Mouse (Mus musculus): Measurements from ENCODE around the gene Dmwd.

Dmwd gene

GRCm38 (mm10) chr7:19094826-19095750 lies 19.1 kb downstream of the Dmwd start:
- DNase-seq (ENCODE audit: low spot score): peak; percentile 72

- DNase-seq (ENCODE audit: low spot score): peak; percentile 88
Measured at GRCm38 (mm10) chr7:19095751-19096110, 19.7 kb downstream of the Dmwd start.

DNA sequence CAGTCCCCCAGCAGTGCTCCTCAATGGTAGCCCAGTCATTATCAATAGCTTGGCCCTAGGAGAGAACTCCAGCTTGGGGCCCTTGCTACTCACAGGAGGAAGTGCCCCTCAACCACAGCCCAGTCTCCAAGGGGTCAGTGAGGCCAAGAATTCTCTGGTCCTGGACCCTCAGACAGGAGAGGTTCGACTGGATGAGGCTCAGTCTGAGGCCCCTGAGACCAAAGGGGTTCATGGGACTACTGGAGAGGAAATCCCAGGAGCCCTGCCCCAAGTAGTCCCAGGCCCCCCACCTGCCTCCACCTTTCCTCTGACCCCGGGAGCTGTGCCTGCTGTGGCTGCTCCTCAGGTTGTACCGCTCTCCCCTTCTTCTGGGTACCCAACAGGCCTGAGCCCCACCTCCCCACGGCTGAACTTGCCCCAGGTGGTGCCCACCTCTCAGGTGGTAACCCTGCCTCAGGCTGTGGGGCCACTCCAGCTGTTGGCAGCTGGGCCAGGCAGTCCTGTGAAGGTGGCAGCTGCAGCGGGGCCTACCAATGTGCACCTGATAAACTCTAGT lies 20.5 kb downstream of the Dmwd start:
- no peak for DNase-seq (ENCODE audit: low spot score)

GRCm38 (mm10) chr7:19097217-19097616 lies 21.2 kb downstream of the Dmwd start:
- no peak for DNase-seq (ENCODE audit: low spot score)

DNA sequence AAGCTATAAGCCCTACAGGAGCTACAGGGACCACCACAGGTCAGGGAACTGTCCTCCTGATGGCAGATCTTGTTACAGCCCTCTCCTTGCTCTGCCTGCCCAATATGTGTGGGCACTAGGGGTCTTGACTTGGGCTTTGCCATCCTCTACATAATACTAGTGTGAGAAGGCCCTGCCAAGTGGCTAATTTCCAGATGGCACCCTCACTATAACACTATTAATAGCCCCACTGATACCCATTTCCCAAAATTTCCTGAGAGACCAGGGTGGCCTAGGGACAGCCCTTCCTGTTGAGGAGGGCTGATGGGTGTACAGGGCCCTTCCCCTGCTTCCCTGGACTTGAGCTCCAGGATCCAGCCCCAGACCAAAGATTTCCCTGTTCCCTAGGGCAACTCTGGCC lies 21.8 kb downstream of the Dmwd start:
- DNase-seq (ENCODE audit: low spot score): no peak

GRCm38 (mm10) chr7:19098811-19099210 lies 22.8 kb downstream of the Dmwd start:
- no peak for DNase-seq (ENCODE audit: low spot score)

- DNase-seq (ENCODE audit: low spot score): no peak
Measured at GRCm38 (mm10) chr7:19100290-19100689, 24.3 kb downstream of the Dmwd start.

GRCm38 (mm10) chr7:19103741-19104140 lies 27.7 kb downstream of the Dmwd start:
- no peak for DNase-seq (ENCODE audit: low spot score)

DNA sequence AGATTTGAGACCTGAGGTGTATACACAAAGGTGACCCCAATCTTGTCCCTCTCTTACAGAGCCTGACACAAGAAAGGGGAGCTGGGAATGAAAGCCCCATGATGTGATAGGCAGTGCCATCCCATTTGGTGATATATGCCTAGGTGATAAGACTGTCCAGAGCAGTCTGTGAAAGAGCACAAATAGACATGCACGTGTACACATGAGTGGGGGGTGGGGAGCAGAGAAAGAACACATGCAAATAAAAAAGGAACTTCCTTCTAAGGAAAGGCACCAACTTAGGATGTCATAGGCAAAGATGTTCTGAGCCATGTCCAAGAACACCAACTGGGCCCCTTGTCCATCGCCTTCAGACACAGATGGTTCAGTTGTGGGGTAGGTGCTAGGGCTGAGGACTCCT lies 28.5 kb downstream of the Dmwd start:
- no peak for DNase-seq (ENCODE audit: low spot score)

GRCm38 (mm10) chr7:19107436-19107835 lies 31.4 kb downstream of the Dmwd start:
- no peak for DNase-seq (ENCODE audit: low spot score)

- no peak for DNase-seq (ENCODE audit: low spot score)
Measured at GRCm38 (mm10) chr7:19109565-19109964, 33.5 kb downstream of the Dmwd start.

DNA sequence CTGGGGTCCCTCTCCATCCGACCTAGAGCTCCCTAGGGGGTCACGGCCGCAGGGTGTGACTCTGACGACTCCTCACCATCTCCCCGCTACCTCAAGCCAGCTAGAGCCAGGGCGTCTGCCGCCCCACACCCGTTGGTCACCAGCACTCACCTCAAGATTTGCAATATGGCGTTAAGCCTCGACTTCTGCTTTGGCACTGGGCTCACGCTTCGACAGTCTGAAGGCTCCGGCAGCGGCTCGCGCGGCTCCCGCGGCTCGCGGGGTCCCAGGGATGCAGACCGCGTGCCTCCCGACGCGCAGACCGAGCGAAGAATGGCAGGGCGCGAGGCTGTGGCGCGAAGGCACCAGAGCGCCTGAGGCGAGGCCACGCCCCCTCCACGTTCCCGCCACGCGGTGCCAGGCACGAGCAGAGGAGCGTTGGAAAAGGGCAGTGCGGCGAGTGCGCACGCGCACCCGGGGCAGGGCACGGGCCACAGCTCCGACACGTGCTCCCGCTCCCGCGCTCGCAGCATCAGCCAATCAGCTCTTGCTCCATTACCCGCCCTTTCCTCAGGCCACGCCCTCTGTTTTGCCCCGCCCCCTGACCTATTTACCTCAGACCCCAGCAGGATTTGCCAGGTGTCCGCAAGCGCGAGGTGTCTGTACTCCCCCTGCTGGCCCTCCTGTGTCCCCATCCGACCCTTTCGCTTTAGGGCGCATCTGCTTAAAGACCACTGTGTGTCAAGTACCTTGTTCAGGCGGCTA lies 42.2 kb downstream of the Dmwd start, which contains the start of gene Gm4969:
TSS of gene Gm4969 (minus strand) at position 341 of the 744 bp plus-strand sequence.
- DNase-seq (ENCODE audit: low spot score): no peak

DNA sequence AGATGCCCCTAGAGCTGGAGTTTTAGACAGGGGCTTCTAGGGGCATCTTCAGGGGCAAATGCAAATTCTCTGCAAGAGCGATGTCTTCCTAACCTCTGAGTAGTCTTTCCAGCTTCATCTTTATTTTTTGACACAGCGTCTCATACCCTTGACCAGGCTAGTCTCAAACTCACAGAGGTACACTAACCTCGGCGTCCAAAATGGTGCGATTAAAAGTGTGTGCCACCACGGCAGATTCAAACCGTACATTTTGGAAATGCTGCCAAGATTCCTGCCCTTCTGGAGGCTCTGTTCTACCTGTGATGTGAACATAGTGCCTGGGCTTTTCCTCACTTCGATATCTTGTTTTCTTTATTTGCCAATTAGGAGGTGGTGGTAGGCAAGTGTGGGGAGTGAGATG lies 43.1 kb downstream of the Dmwd start:
- DNase-seq (ENCODE audit: low spot score): no peak

DNA sequence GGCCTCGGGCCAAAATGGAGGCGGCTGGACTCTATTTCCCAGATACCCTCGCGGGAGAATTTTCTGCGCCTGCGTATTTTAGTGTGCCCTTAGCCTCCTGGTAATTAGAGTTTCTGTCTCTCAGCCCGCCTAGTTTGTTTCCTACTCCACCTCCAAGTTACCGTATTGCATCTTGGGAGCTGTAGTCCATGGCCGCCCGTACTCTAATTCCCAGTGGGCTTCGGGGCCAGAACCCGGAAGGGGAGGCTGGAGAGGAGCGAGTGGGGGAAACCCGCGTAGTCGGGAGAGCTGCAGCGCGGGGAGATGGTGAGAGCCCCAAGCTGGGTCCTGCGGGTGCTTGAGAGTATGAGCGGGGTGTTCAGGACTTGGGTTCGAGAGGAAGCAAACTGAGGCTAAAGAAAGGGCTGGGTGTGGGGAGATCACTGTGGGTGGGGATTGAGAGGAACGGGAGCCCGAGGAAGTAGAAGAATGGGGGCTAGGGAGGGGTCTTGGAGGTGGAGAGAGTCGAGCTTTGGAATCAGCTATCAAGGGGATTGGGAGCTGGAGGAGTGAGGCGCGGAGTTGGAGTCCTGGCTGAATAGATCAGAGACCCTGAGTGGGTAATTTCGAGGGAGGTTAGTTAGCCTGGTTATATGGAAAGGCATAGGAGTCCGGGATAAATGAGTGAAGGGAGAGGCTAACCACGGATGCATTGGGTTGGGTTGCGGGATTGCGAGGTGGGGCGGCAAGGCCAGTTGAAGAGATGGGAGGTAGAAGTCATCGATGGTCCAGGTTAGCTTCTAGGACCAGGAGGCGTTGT lies 43.8 kb downstream of the Dmwd start, which contains the start of gene Fbxo46:
TSS of gene Fbxo46 (plus strand) at position 229 of the 799 bp plus-strand sequence.
- DNase-seq (ENCODE audit: low spot score): peak; percentile 96

GRCm38 (mm10) chr7:19121686-19122085 lies 45.7 kb downstream of the Dmwd start:
- peak; percentile 57 for DNase-seq (ENCODE audit: low spot score)

- no peak for DNase-seq (ENCODE audit: low spot score)
Measured at GRCm38 (mm10) chr7:19124713-19125112, 48.7 kb downstream of the Dmwd start.

GRCm38 (mm10) chr7:19127744-19128143 lies 51.7 kb downstream of the Dmwd start:
- no peak for DNase-seq (ENCODE audit: low spot score)

DNA sequence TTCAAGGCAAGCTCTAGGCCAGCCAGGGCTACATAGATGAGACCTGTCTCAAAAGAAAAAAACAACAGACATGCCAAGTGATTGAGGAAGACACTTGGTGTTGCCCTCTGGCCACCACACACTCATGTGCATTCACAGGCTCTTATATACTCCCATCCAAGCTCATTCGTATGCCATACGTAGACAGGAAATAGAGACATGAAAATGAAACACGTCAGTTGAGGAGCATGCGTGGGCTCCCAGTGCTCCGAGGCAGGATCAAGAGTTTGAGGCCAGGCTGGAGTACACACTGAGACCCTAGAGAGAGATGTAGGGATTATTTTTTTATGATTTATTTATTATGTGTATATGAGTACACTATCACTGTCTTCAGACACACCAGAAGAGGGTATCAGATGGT lies 53.4 kb downstream of the Dmwd start:
- no peak for DNase-seq (ENCODE audit: low spot score)

DNA sequence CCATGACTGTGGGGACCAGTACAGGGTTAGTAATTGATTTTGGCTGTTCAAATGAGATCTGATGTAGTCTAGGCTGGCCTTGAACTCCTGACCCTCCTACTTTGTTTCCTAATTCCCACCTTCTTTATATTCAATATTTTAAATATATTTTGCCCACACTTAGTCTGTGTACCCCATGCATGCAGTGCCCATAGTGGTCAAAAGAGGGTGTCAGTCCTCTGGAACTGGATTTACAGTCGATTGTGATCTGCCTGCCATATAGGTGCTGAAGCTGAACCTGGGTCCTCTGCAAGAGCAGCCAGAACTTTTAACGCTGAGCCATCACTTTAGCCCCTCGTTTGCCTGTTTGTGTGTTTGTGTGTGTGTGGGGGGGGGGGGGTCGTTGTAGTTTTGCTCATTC lies 54.6 kb downstream of the Dmwd start:
- DNase-seq (ENCODE audit: low spot score): peak; percentile 42

DNA sequence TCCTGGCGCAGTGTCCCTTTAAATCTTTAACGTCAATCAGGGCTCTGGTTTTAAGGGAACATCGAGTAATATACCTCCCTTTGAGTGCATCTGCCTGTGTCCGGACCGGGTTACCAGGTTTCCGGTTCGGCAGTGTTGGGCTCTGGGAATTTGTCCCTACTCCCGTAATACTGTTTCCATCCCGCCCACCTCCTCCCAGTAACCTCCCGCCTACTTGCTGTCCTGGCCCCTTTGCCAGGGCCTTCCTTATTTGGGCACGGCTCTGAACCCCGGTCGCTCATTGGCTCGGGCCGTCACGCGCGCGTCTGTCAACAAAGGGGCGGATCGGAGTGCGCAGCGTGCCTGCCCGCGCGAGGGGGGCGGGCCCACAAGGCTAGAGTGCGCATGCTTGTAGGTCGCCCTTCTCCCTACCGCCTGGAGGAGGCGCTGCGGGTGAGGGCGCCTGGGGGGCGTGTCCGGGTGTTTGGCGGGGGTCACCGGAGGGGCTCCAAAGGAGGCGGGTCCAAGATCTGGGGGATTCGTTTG lies 55.4 kb downstream of the Dmwd start:
- DNase-seq (ENCODE audit: low spot score): peak; percentile 97

Data from adipocyte (in vitro differentiated cells).